Mouse (Mus musculus) MEL (cell line): Measurements from ENCODE around the gene Gm21976.

Source experiments
- CHD1 ChIP-seq: IDR thresholded peaks from 2 replicates; pipeline ENCODE4 v1.6.1; 2012; ENCODE audit warnings: low read depth, mild to moderate bottlenecking, inconsistent platforms, low read length, improper control_type of control experiment
- CTCF ChIP-seq, 3 experiments: IDR thresholded peaks in 2 of 3; conservative IDR thresholded peaks in 1 of 3; 2 replicates each; pipeline ENCODE4 v1.5.1; 2011 to 2012; ENCODE audit warnings: low read length in 3 of 3, low read depth in 2 of 3, mild to moderate bottlenecking in 2 of 3, improper control_type of control experiment in 1 of 3, inconsistent platforms in 1 of 3, mixed read lengths in 1 of 3, moderate library complexity in 1 of 3; ENCODE audit not compliant: control insufficient read depth in 1 of 3, insufficient read depth in 1 of 3, poor library complexity in 1 of 3, severe bottlenecking in 1 of 3
- JUND ChIP-seq: IDR thresholded peaks from 2 replicates; pipeline ENCODE4 v1.6.1; 2011; ENCODE audit warnings: low read depth, mild to moderate bottlenecking, improper control_type of control experiment, low read length
- MAFK ChIP-seq: IDR thresholded peaks from 2 replicates; pipeline ENCODE4 v1.6.1; 2011; ENCODE audit warnings: low read depth, mild to moderate bottlenecking, low read length, improper control_type of control experiment, borderline replicate concordance
- MAX ChIP-seq: IDR thresholded peaks from 2 replicates; pipeline ENCODE4 v1.6.1; 2011; ENCODE audit warnings: low read length, improper control_type of control experiment
- MXI1 ChIP-seq: IDR thresholded peaks from 2 replicates; pipeline ENCODE4 v1.6.1; 2011; ENCODE audit warnings: mild to moderate bottlenecking, low read depth, low read length, improper control_type of control experiment
- NELFE ChIP-seq: IDR thresholded peaks from 2 replicates; pipeline ENCODE4 v1.6.1; 2011; ENCODE audit warnings: low read depth, low read length, improper control_type of control experiment
- NRF1 ChIP-seq: IDR thresholded peaks from 2 replicates; pipeline ENCODE4 v1.6.1; 2014; ENCODE audit warnings: low read depth, mild to moderate bottlenecking, inconsistent platforms, low read length, improper control_type of control experiment, moderate library complexity; ENCODE audit not compliant: poor library complexity, insufficient read depth, severe bottlenecking
- POLR2A ChIP-seq, 2 experiments: IDR thresholded peaks; 2 replicates each; pipeline ENCODE4 v1.6.1; 2011 to 2012; ENCODE audit warnings: low read length in 2 of 2, mild to moderate bottlenecking in 2 of 2, control low read depth in 1 of 2, improper control_type of control experiment in 1 of 2, low read depth in 1 of 2, moderate library complexity in 1 of 2; ENCODE audit not compliant: control insufficient read depth in 1 of 2, insufficient read depth in 1 of 2, poor library complexity in 1 of 2
- POLR2AphosphoS2 ChIP-seq: IDR thresholded peaks from 2 replicates; pipeline ENCODE4 v1.6.1; 2011; ENCODE audit warnings: low read length, improper control_type of control experiment
- TCF12 ChIP-seq: IDR thresholded peaks from 2 replicates; pipeline ENCODE4 v1.6.1; 2014; ENCODE audit warnings: low read depth, mild to moderate bottlenecking, inconsistent platforms, low read length, improper control_type of control experiment, moderate library complexity
- USF1 ChIP-seq: IDR thresholded peaks from 2 replicates; pipeline ENCODE4 v1.6.1; 2014; ENCODE audit warnings: low read depth, mild to moderate bottlenecking, inconsistent platforms, low read length, improper control_type of control experiment, moderate library complexity
- ZMIZ1 ChIP-seq: IDR thresholded peaks from 2 replicates; pipeline ENCODE4 v1.6.1; 2012; ENCODE audit warnings: low read depth, mild to moderate bottlenecking, inconsistent platforms, low read length, improper control_type of control experiment, moderate library complexity

DNA sequence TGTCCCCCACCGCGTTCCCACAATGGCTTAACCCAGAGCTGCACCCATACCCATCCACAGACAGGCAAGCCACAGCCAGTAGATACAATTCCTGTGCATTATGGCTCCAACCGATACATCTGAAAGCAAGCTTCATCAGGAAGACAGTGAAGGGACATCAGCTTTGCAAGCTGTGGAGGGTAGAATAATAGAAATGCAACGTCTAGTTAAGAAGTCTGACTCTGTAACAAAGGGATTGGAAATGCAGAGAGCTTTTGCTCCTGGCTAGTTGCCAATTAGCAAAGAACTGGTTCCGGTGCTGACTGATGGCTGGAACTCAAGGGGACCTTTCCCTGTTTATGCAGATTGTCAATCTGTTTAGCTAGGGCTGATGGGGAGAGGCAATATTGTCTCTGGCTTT lies 26.7 kb downstream of the Gm21976 start:
- no peak for TF ChIP-seq MAX
- TF ChIP-seq CTCF (IDR thresholded peaks at IDR 0.05 in 2 of 3, conservative IDR thresholded peaks at IDR 0.05 in 1 of 3; ENCODE audit: control insufficient read depth in 1 of 3, insufficient read depth in 1 of 3, low read depth in 2 of 3, low read length in 3 of 3, poor library complexity in 1 of 3, severe bottlenecking in 1 of 3): no peak
- TF ChIP-seq ZMIZ1: no peak
- TF ChIP-seq CHD1: no peak
- no peak for TF ChIP-seq USF1
- TF ChIP-seq JUND: no peak
- TF ChIP-seq NELFE: no peak
- no peak for TF ChIP-seq TCF12
- TF ChIP-seq NRF1: no peak
- TF ChIP-seq POLR2AphosphoS2: no peak
- TF ChIP-seq MXI1: no peak
- TF ChIP-seq POLR2A (IDR thresholded peaks at IDR 0.05; ENCODE audit: control insufficient read depth in 1 of 2, insufficient read depth in 1 of 2, low read depth in 1 of 2, low read length in 2 of 2, poor library complexity in 1 of 2): no peak
- TF ChIP-seq MAFK: no peak
